Mouse (Mus musculus) bone marrow macrophage, adult 2 months (primary cell): ENCODE results near the gene C130032M10Rik.

ENCODE experiments used
- CTCF ChIP-seq: IDR thresholded peaks from 2 replicates; pipeline ENCODE4 v1.5.1; 2012; ENCODE audit warnings: low read depth, mild to moderate bottlenecking, low read length, moderate library complexity
- POLR2A ChIP-seq: IDR thresholded peaks from 2 replicates; pipeline ENCODE4 v1.6.1; 2012; ENCODE audit warnings: mild to moderate bottlenecking, low read depth, low read length, borderline replicate concordance

GRCm38 (mm10) chr9:114553828-114554227, 38.3 kb downstream of the C130032M10Rik start:
- TF ChIP-seq CTCF = no peak
- TF ChIP-seq POLR2A = no peak
